Mouse (Mus musculus) granulocyte monocyte progenitor cell, adult 5-6 weeks (primary cell): ENCODE measurements at regions not wholly inside any gene's neighbourhood (a gene's known extent, or its start where the extent isn't known, plus 50 kb on each side); places are given as distances from the start of the nearest gene placed in this dataset.
A peak's percentile ranks its signal among the peaks of the same experiment; 100 is the strongest.

ENCODE experiments used
- ATAC-seq: replicated peaks from 2 replicates; pipeline ENCODE4 v1.8.0; 2016; ENCODE audit warnings: mild to moderate bottlenecking, moderate TSS enrichment, inconsistent platforms; ENCODE audit not compliant: poor library complexity, severe bottlenecking

- ATAC-seq, result no peak
Observed at GRCm38 (mm10) chr14:105720816-105721510, 175.7 kb downstream of the Spry2 start.

GRCm38 (mm10) chr14:105718676-105719441 lies 177.8 kb downstream of the Spry2 start:
- ATAC-seq, result no peak

GRCm38 (mm10) chr14:105717821-105718220 lies 178.8 kb downstream of the Spry2 start:
- no peak for ATAC-seq

- ATAC-seq, result no peak
Observed at GRCm38 (mm10) chr14:105708691-105709090, 187.9 kb downstream of the Spry2 start.

- ATAC-seq, result no peak
Observed at GRCm38 (mm10) chr14:105706756-105707155, 189.9 kb downstream of the Spry2 start.

- ATAC-seq, result no peak
Observed at GRCm38 (mm10) chr14:105698616-105699015, 198.0 kb downstream of the Spry2 start.

GRCm38 (mm10) chr14:105698086-105698485 lies 198.5 kb downstream of the Spry2 start:
- no peak for ATAC-seq

- ATAC-seq, result no peak
Observed at GRCm38 (mm10) chr14:105697398-105697797, 199.2 kb downstream of the Spry2 start.

- no peak for ATAC-seq
Observed at GRCm38 (mm10) chr14:105694969-105695368, 201.7 kb downstream of the Spry2 start.

- ATAC-seq, result peak; percentile 86
Observed at GRCm38 (mm10) chr14:105693713-105694112, 202.9 kb downstream of the Spry2 start.

- no peak for ATAC-seq
Observed at GRCm38 (mm10) chr14:105684826-105685465, 211.7 kb downstream of the Spry2 start.

- ATAC-seq, result no peak
Observed at GRCm38 (mm10) chr14:105684329-105684728, 212.3 kb downstream of the Spry2 start.

GRCm38 (mm10) chr14:105676646-105676930 lies 220.0 kb downstream of the Spry2 start:
- no peak for ATAC-seq

- ATAC-seq, result peak; percentile 79
Observed at GRCm38 (mm10) chr14:105675801-105676645, 220.6 kb downstream of the Spry2 start.

- no peak for ATAC-seq
Observed at GRCm38 (mm10) chr14:105675006-105675405, 221.6 kb downstream of the Spry2 start.

- peak; percentile 79 for ATAC-seq
Observed at GRCm38 (mm10) chr14:105668969-105669368, 227.7 kb downstream of the Spry2 start.

GRCm38 (mm10) chr14:105664671-105665198 lies 231.9 kb downstream of the Spry2 start:
- ATAC-seq, result no peak

- ATAC-seq, result no peak
Observed at GRCm38 (mm10) chr14:105663472-105663871, 233.1 kb downstream of the Spry2 start.

- no peak for ATAC-seq
Observed at GRCm38 (mm10) chr14:105662839-105663238, 233.8 kb downstream of the Spry2 start.

GRCm38 (mm10) chr14:105658316-105658715 lies 238.3 kb downstream of the Spry2 start:
- ATAC-seq, result no peak
